Mouse (Mus musculus) right cerebral cortex, adult 18-20 months (tissue): Measurements from ENCODE around the gene Bpifa1.
"Not testable (repeated sequence)": the region's sequence is repeated elsewhere in the genome, so short reads cannot be mapped to it uniquely, and the experiment has no call there.

ENCODE experiments used
- DNase-seq: peaks from one replicate; pipeline ENCODE4 v3.0.0; 2022; ENCODE audit warnings: mixed read lengths

The Bpifa1 gene

GRCm38 (mm10) chr2:154142580-154142979 is at the start of gene Bpifa1:
Gene Bpifa1 (plus strand): TSS chr2:154142880.
- no peak for DNase-seq

DNA sequence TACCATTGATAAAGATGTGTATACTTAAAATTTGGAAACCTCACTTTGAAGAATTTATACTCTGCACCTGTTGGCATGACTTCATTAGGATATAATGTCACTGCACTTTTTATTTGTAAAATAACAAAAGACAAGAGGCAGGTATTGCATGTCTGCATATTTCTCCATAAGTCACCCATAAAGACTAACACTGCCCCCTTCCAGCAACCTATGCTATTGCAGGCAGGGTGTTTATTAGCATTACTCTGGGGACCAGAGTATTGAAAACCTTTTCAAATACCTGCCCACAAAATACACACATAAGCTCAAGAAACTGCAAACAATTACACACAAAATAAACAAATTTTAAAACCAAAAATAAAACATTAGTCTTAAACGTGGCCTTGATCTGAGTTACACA is 44.9 kb upstream of the Bpifa1 start:
- DNase-seq: no peak

DNA sequence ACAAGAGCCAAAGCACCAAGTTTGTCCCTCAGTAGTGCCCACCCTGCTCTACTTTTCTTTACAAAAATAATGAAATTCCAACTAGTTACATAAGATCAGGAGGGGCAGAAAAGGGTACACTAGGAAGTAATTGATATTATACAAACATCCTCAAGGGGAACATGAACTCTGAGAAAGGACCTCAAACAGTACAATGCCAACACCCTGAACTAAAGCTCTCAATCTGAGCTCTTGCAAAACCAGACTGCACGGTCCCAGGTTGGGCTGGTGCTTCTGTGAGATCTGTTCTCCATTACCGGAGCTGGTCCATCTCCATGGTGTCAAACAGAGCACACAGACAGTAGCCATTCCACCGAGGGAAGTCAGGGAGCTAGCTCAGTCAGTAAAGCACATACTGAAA is 25.3 kb upstream of the Bpifa1 start:
- no peak for DNase-seq

- DNase-seq: no peak
Measured at GRCm38 (mm10) chr2:154130120-154130519, 12.6 kb upstream of the Bpifa1 start, which contains the start of gene Bpifa3. Gene Bpifa3 (plus strand): TSS chr2:154130336.

GRCm38 (mm10) chr2:154143735-154144134 is 1.1 kb downstream of the Bpifa1 start:
- no peak for DNase-seq

- no peak for DNase-seq
Measured at GRCm38 (mm10) chr2:154147496-154147895, 4.8 kb downstream of the Bpifa1 start.

GRCm38 (mm10) chr2:154158433-154158832 is 15.8 kb downstream of the Bpifa1 start:
- DNase-seq: peak; percentile 33

DNA sequence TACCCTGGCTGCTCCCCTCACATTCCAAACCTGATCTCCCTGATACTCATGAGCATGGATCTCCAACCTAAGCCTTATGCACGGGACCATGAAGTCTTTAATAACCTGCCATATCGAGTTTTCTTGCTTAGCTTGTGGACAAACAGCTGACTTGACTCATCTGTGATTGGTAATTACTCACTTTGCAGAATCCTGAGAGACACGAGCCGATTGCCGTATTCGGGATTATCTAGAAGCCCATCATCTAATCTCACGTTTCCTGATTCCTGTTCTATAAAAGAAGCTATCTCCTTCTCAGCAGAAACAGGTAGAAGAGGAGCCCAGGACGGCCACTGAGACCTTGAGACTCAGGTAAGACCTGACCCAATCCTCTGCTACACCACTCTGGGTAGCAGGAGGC is 19.6 kb downstream of the Bpifa1 start, which contains the start of gene Bpifa5:
Gene Bpifa5, plus strand, starts transcription at position 301 of the 400 bp plus-strand sequence.
- no peak for DNase-seq

DNA sequence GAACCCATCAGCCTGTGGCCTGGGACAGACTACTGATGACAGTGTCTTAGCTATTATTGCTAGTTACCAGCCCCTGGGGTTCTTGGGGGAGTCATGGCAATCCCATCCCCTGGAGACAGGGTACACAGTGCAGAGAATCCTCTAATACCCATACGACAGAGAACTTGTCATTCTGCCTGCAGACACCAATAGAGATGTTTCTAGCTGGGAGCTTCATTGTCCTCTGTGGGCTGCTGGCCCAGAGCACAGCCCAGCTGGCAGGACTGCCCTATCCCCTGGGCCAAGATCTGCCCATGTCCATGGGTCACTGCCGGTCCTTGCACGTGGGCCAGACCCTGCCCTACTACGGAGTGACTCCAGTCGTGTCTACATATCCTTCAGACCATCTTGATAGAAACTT is 20.6 kb downstream of the Bpifa1 start:
- no peak for DNase-seq

DNA sequence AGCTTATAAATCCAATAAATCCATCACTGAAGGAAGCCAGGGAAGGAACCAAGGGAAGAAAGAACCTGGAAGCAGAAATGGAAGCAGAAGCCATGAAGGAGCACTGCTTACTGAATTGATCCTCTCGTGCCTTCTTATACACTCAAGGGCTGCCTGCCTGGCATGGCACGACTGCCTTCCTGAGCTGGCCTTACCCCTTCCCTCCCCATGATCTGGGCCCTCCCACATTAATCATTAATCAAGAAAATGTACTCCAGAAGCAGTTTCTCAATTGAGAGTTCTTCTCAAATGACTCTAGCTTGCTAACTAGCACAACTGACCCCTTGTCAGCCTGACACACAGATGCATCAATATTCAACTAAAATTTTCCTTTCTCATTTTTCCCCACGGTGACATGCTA is 26.5 kb downstream of the Bpifa1 start:
- DNase-seq: no peak

DNA sequence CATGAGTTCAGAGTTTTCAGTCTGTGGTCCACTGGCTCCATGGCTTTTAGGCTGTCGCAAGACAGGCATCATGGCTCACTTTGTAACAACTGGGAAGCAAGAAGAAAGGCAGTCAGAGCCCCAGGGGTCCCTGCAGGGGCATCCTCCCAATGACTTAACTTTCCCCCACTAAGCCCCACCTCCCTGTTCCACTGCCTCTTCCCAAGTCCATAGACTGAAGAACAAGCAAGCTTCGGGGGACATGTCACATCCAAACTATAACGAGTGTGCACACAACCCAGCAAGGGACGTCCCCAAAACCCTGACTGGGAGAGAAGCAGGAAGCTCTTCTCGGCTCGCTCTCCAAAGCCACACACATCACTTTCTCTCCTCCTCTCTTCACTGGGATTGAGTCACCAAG is 28.9 kb downstream of the Bpifa1 start:
- no peak for DNase-seq

- DNase-seq: no peak
Measured at GRCm38 (mm10) chr2:154173313-154173712, 30.6 kb downstream of the Bpifa1 start.

DNA sequence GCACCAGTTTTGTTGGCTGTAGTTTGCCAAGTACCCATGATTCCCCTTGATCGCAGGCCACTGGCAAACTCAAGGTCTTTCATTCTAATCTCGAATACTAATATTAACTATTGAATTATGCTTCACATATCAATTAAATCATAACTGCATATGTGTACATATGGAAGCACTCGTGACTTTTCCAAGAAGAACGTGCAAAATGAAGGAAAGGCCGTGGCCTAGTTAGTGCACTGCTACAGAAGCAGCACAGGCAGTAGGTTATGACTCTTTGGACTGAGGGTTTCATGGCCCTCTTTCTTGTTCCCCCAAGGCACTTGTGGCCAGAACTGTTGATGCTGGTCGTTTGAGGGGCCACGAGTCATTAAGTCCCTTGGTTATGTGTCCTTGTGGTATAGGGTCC is 39.2 kb downstream of the Bpifa1 start:
- DNase-seq: not testable (repeated sequence)

- peak; percentile 66 for DNase-seq
Measured at GRCm38 (mm10) chr2:154183061-154183460, 40.4 kb downstream of the Bpifa1 start.

GRCm38 (mm10) chr2:154185319-154185718 is 42.6 kb downstream of the Bpifa1 start:
- no peak for DNase-seq

- DNase-seq: peak; percentile 14
Measured at GRCm38 (mm10) chr2:154185748-154186147, 43.1 kb downstream of the Bpifa1 start.

GRCm38 (mm10) chr2:154187468-154187867 is 44.8 kb downstream of the Bpifa1 start:
- no peak for DNase-seq

DNA sequence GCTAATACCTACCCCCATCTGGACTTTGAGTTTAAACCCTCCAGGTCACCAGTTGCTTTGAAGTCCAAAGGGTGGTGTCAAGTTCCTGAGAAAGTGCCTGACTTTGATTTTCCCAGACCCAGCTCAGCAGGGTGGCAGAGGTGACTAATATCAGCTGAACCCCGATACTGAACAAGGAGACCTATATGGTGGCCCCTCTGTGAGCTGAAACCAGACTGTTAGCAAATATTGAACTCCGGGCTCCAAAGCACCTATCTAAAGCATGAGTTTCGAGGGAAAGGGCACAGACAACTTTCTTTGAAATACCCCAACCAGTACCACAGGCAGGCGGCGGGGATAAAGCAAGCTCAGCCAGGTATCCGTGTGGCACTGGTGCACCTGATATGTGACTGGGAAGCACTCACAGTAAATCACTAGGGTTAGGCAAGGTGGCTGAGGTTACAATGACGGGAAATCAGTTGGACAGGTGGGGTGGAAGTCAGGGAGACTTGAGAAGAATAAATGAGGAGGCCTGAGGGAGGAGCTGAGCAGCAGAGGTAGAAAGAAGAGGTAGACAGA is 47.3 kb downstream of the Bpifa1 start:
- no peak for DNase-seq

DNA sequence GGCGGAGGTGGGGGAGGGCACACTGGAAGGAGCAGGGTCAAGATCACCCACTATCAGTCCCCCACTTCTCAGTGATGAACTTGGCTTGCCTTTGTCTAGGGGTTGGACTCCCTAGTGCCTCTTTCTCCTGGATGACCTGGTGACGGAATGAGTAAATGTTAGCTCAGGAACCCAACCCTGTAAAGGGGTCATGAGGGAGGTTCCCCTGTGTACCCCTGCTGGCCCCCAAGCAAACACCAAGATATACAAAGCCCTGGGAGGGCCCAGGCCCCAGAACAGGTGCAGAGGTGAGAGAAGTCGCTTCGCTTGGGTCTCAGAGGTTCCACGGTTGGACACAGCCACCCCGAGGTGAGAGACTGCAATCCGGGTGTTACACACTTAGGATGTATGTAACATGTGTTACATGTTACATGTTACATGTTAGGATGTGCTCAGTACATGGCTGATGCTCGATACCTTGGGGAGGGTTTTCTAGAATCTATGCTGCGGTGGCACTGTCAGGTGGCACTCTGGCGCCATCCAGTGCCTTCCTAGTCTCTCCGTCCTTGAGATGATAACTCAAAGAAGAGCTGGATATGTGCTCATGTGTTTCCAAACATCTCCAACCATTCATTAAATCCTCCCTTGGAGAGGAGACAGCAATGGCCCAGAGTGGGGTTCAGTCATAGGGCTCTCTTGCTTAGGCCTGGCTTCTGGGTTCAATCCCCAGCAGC is 48.0 kb downstream of the Bpifa1 start, which contains the start of gene Bpifb1:
Gene Bpifb1, plus strand, starts transcription at position 273 of the 713 bp plus-strand sequence.
- no peak for DNase-seq

DNA sequence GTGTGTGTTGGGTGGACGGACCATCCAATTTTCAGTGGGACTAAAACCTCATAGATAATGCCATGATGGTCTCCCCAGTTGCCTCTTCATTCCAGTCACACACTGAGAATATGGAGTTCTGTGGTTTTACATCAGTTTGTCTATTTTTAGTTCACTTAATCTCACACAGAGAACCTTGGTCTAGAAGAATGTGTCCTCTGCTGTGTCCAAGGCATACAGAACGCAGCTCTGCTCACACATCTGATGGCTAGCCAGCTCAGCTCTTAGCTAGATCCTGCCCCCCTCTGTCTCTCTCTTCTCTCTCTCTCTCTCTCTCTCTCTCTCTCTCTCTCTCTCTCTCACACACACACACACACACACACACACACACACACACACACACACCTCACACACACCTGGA is 49.5 kb downstream of the Bpifa1 start:
- DNase-seq: no peak

- no peak for DNase-seq
Measured at GRCm38 (mm10) chr2:154193071-154193470, 50.4 kb downstream of the Bpifa1 start.

DNA sequence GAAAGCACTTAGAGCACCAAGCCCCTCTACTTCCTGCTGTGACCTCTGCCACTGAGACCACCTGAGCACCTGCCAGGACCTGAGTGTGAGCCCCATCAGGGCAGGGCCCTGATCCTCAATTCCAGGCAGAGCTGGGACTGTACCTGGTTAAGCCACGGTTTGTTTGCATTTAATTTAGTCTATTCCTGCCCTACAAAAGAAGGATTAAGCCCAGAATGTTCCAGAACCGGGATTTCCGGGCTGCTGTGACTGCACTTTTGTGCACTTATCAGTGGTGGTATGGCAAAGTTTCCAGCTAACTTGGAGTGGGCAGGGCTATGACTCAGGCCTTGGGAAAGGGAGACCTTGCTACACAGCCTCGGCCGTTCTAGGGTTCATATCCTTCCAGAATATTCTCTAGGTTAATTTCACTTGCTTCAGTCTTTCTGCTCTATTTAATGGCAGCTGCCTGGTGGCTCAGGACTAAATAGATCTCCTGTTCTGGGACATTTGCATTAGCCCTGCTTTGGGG is 51.4 kb downstream of the Bpifa1 start:
- DNase-seq: no peak

DNA sequence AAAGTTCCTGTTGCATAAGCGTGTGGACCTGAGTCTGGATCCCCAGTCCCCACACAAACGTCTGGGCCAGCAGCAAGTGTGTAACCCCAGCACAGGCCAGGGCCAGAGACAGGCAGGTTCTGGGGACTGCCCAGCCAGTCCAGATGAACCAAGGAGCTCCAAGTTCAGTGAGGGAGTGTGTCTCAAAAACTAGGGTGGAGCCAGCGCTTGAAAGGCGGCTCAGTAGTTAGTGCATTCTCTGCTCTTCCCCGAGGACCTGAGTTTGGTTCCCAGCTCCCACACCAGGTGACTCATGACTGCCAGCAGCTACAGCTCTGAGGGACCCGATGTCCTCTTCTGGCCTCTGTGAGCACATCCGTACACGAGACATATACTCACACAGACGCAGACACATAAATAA is 54.4 kb downstream of the Bpifa1 start:
- DNase-seq: no peak
